Mouse (Mus musculus): ENCODE results near the gene Sik3. TPM values are rescaled to one million over a fixed set of nuclear protein-coding genes. Genes with fewer than 3 reads are reported as not detected.
A peak's percentile ranks its signal among the peaks of the same experiment; 100 is the strongest.

The Sik3 gene
- polyA plus RNA-seq, 1 experiment from 2014 or later = 13.4 TPM

DNA sequence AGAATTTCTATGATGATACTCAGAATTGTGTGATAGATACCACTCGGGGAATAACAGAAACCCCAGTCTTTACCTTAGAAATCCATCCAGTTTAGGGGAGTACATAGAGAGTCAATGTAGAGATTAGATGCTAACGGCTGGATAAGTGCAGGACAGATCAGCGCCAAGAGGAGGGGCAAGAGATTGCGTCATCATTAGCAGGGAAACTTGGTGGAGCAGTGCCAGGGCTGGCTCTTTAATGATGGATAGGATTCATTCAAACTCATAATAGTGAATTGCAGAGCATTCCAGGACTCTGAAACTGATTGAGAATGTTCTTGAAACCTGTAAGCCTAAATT, 27.4 kb upstream of the Sik3 start:
- DNase-seq (ENCODE audit: low spot score) = peak; percentile 84
- no peaks in the 10 kb centered on the region for H3K9me3 ChIP-seq (ENCODE audit: control insufficient read depth, low read length)
- peaks cover 10% of the 10 kb centered on the region; the same call in 1 of the 2 replicates for H3K36me3 ChIP-seq (ENCODE audit: control insufficient read depth, insufficient read depth, low read length)
- peak overlapping the region; percentile 98 for H3K9ac ChIP-seq (ENCODE audit: low read depth, low read length)
- H3K4me2 ChIP-seq (ENCODE audit: low read depth, low read length) = peak overlapping the region; percentile 79
- H3K4me3 ChIP-seq (ENCODE audit: low read depth, low read length) = peak overlapping the region; percentile 97
- H3K4me1 ChIP-seq (ENCODE audit: control insufficient read depth, insufficient read depth, low read length) = peaks cover 22% of the 10 kb centered on the region
- H3K27me3 ChIP-seq (replicated peaks; ENCODE audit: control insufficient read depth, insufficient read depth, low read length) = no peaks in the 10 kb centered on the region
- H3K27ac ChIP-seq (replicated peaks; ENCODE audit: low read depth, low read length) = peak overlapping the region; percentile 86
- under 1% methylated on average over 4 of the region's 4 CpGs for WGBS
- ATAC-seq (ENCODE audit: low read depth) = peak; percentile 70

DNA sequence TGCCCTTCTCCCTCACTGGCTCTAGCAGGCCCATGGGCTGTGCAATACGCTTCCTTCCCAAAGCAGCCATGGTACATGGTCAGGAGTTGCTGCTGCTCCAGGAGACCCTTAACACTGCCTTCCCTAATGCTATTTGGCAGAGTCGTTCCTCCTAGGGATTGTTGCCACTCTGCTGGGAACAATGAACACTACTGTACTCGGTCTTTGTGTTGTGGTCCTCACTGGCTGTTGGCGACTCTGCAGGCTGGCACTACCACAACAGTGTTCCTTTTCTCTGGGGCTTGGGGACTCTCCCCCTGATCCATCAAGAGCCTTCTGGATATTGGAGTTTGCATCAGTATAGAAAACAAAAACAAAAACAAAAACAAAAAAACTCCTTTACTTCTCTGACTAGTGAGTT, 13.6 kb upstream of the Sik3 start:
- no peaks in the 10 kb centered on the region for H3K36me3 ChIP-seq (ENCODE audit: control insufficient read depth, insufficient read depth, low read length)
- H3K4me1 ChIP-seq (ENCODE audit: control insufficient read depth, insufficient read depth, low read length) = no peaks in the 10 kb centered on the region
- ATAC-seq (ENCODE audit: low read depth) (no peak), DNase-seq (ENCODE audit: low spot score) (no peak)
- H3K27ac ChIP-seq (replicated peaks; ENCODE audit: low read depth, low read length) = no peak overlapping the region
- H3K4me2 ChIP-seq (ENCODE audit: low read depth, low read length) = no peak overlapping the region
- WGBS = 51% methylated on average over 4 of the region's 4 CpGs
- H3K9me3 ChIP-seq (ENCODE audit: control insufficient read depth, low read length) = no peaks in the 10 kb centered on the region
- H3K9ac ChIP-seq (ENCODE audit: low read depth, low read length) = no peak overlapping the region
- no peak overlapping the region for H3K4me3 ChIP-seq (ENCODE audit: low read depth, low read length)
- H3K27me3 ChIP-seq (replicated peaks; ENCODE audit: control insufficient read depth, insufficient read depth, low read length) = no peaks in the 10 kb centered on the region

DNA sequence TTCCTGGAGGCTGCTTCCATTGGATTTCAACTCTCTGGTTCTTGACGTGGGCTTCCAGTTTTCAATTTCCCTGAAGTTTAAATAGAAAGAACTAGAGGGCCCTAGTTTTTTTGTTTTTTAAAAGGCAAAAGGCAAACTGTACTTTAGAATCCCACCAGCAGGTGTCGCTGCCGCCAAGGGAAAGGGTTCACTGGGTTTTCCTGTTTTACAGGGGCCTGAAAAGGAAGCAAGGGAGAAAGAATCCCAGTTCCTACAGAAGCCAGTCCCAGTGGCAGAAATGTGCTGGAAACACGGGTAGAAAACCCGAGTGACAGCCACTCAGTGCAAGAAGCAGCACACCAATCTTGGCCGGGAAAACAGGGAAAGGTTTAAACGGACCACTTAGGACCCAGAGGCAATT, 8.9 kb upstream of the Sik3 start:
- Histone ChIP-seq H3K4me2 (ENCODE audit: low read depth, low read length) (no peak overlapping the region), H3K9me3 (ENCODE audit: control insufficient read depth, low read length) (no peaks in the 10 kb centered on the region)
- 9% methylated on average over 7 of the region's 7 CpGs for WGBS

DNA sequence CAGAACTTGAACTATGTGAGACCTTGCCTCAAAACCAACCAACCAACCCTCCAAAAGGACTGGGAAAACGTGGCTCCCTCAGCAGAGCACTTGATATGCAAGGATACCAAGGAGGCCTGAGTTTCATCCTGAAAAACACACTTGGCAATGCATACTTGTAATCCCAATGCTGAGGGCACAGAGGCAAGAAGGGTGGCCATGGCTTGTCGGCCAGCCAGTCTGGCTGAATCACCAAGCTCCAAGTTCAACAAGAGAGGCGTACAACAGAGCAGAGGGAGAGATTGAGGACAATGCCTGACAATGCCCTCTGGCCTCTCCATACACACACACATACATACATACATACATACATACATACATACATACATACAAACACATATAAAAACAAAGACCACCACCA, 8.1 kb upstream of the Sik3 start:
- no peak overlapping the region for H3K4me2 ChIP-seq (ENCODE audit: low read depth, low read length)
- H3K9ac ChIP-seq (ENCODE audit: low read depth, low read length) = no peak overlapping the region
- no peak overlapping the region for H3K4me3 ChIP-seq (ENCODE audit: low read depth, low read length)
- H3K9me3 ChIP-seq (ENCODE audit: control insufficient read depth, low read length) = no peaks in the 10 kb centered on the region
- H3K4me1 ChIP-seq (ENCODE audit: control insufficient read depth, insufficient read depth, low read length) = no peaks in the 10 kb centered on the region
- no peak overlapping the region for H3K27ac ChIP-seq (replicated peaks; ENCODE audit: low read depth, low read length)
- 56% methylated on average over 2 of the region's 3 CpGs for WGBS
- DNase-seq (ENCODE audit: low spot score) (no peak), ATAC-seq (ENCODE audit: low read depth) (no peak)
- no peaks in the 10 kb centered on the region for H3K36me3 ChIP-seq (ENCODE audit: control insufficient read depth, insufficient read depth, low read length)
- H3K27me3 ChIP-seq (replicated peaks; ENCODE audit: control insufficient read depth, insufficient read depth, low read length) = no peaks in the 10 kb centered on the region

More for the DNA sequence above, 8.9 kb upstream of the Sik3 start:
- Histone ChIP-seq H3K36me3 (ENCODE audit: control insufficient read depth, insufficient read depth, low read length) (no peaks in the 10 kb centered on the region), H3K27ac (replicated peaks; ENCODE audit: low read depth, low read length) (no peak overlapping the region), H3K27me3 (replicated peaks; ENCODE audit: control insufficient read depth, insufficient read depth, low read length) (no peaks in the 10 kb centered on the region), H3K4me1 (ENCODE audit: control insufficient read depth, insufficient read depth, low read length) (no peaks in the 10 kb centered on the region), H3K9ac (ENCODE audit: low read depth, low read length) (peak overlapping the region; percentile 43; the same call in 1 of the 2 replicates), H3K4me3 (ENCODE audit: low read depth, low read length) (no peak overlapping the region)
- DNase-seq (ENCODE audit: low spot score) = peak; percentile 68
- no peak; the same call in 1 of the 2 replicates for ATAC-seq (ENCODE audit: low read depth)

DNA sequence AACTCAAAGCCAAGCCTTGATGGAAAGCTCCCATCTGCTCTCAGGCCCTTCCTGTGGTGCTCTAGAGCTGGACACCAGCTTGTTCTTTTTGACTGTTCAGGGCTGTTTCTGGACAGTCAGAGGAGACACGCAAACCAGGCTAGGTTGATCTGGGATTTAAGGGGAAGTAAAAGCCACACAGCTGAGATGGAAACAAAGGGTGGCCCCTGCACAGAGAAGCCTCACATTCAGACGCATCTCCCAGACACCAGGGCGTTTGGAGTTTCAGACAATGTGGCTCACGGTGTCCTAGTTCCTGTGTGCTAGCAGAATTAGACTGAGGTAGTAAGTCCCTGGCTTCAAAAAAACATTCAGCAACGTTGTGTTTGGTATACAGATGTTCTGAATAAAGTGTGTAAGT, 6.4 kb upstream of the Sik3 start:
- Histone ChIP-seq H3K9me3 (ENCODE audit: control insufficient read depth, low read length) (no peaks in the 10 kb centered on the region), H3K36me3 (ENCODE audit: control insufficient read depth, insufficient read depth, low read length) (no peaks in the 10 kb centered on the region), H3K4me3 (ENCODE audit: low read depth, low read length) (no peak overlapping the region), H3K9ac (ENCODE audit: low read depth, low read length) (no peak overlapping the region), H3K27me3 (replicated peaks; ENCODE audit: control insufficient read depth, insufficient read depth, low read length) (no peaks in the 10 kb centered on the region), H3K27ac (replicated peaks; ENCODE audit: low read depth, low read length) (no peak overlapping the region), H3K4me1 (ENCODE audit: control insufficient read depth, insufficient read depth, low read length) (no peaks in the 10 kb centered on the region), H3K4me2 (ENCODE audit: low read depth, low read length) (no peak overlapping the region)
- WGBS = 57% methylated on average over 5 of the region's 5 CpGs
- DNase-seq (ENCODE audit: low spot score) (no peak), ATAC-seq (ENCODE audit: low read depth) (no peak)

DNA sequence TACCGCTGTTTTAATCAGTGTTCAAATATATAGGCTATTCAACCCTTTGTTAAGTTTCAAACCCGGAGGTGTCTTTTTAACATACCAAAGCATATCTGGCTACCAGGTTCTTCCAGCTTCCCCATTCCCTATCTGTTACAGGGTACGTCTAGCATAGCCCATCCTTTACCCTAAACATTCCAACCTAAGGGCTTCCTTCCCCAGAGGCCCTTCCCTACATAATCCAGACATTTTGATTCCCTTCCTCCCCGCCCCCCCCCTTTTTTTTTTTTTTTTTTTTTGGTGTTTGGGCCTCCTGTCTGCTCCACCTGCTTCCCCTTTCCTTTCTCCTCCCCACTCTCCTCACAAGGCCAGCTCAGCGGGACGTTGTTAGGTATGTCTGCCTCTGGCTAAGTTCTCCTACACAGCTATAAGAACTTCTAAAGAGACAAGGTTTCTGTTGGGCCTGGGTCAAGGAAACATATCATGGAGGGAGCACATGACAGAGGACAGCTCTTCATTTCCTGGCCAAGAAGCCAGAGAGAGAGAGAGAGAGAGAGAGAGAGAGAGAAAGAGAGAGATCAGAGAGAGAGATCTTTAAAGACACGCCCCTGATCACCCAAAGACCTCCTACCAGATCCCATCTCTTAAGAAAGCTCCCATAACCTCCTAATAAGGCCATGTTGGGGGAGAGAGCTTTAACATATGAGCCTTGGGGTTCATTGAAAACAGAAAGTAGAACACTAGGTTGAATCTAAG, 3.5 kb upstream of the Sik3 start:
- H3K4me3 ChIP-seq (ENCODE audit: low read depth, low read length) = no peak overlapping the region
- DNase-seq (ENCODE audit: low spot score) = no peak
- WGBS = 59% methylated on average over 7 of the region's 7 CpGs
- H3K36me3 ChIP-seq (ENCODE audit: control insufficient read depth, insufficient read depth, low read length) = no peaks in the 10 kb centered on the region
- H3K9ac ChIP-seq (ENCODE audit: low read depth, low read length) = no peak overlapping the region
- H3K4me2 ChIP-seq (ENCODE audit: low read depth, low read length) = no peak overlapping the region
- no peak for ATAC-seq (ENCODE audit: low read depth)
- no peaks in the 10 kb centered on the region for H3K27me3 ChIP-seq (replicated peaks; ENCODE audit: control insufficient read depth, insufficient read depth, low read length)
- peaks cover 5% of the 10 kb centered on the region for H3K4me1 ChIP-seq (ENCODE audit: control insufficient read depth, insufficient read depth, low read length)
- no peaks in the 10 kb centered on the region for H3K9me3 ChIP-seq (ENCODE audit: control insufficient read depth, low read length)
- no peak overlapping the region for H3K27ac ChIP-seq (replicated peaks; ENCODE audit: low read depth, low read length)

DNA sequence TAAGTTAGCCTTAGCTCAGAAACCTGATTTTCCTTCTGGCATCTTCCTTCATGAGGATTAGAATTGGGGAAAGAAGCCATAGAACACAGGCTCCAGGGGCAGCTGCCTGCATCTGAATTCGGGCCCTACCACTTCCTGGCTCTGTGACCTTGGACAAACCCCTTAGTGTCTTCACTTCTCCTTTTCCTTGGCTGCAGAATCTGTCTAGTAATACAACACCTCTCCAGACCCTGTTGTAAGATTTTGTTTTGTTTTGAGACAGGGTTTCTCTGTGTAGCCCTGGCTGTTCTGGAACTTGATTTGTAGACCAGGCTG, 3.0 kb upstream of the Sik3 start:
- 43% methylated on average over 1 of the region's 1 CpGs for WGBS

DNA sequence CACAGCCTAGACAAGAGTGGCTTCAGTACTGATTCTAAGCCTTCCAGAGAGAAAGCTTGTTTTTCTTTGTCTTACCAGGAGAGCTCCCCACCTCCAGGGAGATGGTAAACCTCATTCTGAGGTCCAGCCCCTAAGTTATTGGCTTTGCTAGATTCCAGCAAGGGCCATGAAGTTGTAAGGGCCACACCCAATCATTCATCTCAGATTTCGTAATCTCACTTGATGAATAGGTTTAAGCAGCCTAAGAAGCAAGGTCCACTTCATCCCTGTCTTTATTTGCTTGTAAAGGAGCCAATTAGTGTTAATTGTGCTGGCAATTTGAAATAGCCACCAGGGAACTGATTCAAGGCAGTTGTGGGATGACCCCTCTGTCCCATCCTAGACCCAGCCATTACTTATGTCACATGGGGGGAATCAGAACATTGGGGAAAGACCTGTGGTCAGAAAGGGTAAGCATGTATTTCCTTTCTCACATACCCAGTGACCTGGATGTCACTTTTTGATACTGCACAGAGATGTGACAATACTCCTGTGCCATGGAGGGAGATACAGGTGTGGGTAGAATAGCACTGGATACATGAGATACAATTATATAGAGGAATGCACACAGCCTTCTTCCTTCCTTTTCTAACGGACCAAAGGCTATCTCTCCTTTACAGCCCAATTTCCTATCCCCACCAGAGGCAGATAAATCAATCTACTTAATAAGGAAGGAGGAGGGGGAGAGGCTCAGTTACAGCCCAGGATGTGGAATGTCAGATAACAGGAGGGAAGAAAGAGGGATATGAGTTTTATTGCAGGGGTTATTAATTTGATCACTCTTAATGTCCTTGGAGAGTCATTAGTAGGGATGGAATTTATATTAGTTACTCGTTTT, 1.3 kb upstream of the Sik3 start:
- DNase-seq (ENCODE audit: low spot score) (no peak), ATAC-seq (ENCODE audit: low read depth) (no peak)
- Histone ChIP-seq H3K27ac (replicated peaks; ENCODE audit: low read depth, low read length) (no peak overlapping the region), H3K36me3 (ENCODE audit: control insufficient read depth, insufficient read depth, low read length) (no peaks in the 10 kb centered on the region), H3K27me3 (replicated peaks; ENCODE audit: control insufficient read depth, insufficient read depth, low read length) (no peaks in the 10 kb centered on the region), H3K4me1 (ENCODE audit: control insufficient read depth, insufficient read depth, low read length) (peaks cover 25% of the 10 kb centered on the region), H3K9me3 (ENCODE audit: control insufficient read depth, low read length) (no peaks in the 10 kb centered on the region), H3K9ac (ENCODE audit: low read depth, low read length) (no peak overlapping the region), H3K4me3 (ENCODE audit: low read depth, low read length) (no peak overlapping the region), H3K4me2 (ENCODE audit: low read depth, low read length) (peak overlapping the region; percentile 70; the same call in 1 of the 2 replicates)
- WGBS = 49% methylated on average over 3 of the region's 3 CpGs

More for the DNA sequence above, 3.0 kb upstream of the Sik3 start:
- ATAC-seq (ENCODE audit: low read depth) (no peak), DNase-seq (ENCODE audit: low spot score) (no peak)
- no peaks in the 10 kb centered on the region for H3K27me3 ChIP-seq (replicated peaks; ENCODE audit: control insufficient read depth, insufficient read depth, low read length)
- H3K36me3 ChIP-seq (ENCODE audit: control insufficient read depth, insufficient read depth, low read length) = no peaks in the 10 kb centered on the region
- H3K9ac ChIP-seq (ENCODE audit: low read depth, low read length) = no peak overlapping the region
- H3K4me1 ChIP-seq (ENCODE audit: control insufficient read depth, insufficient read depth, low read length) = peaks cover 10% of the 10 kb centered on the region
- H3K4me3 ChIP-seq (ENCODE audit: low read depth, low read length) = no peak overlapping the region
- no peak overlapping the region for H3K27ac ChIP-seq (replicated peaks; ENCODE audit: low read depth, low read length)
- no peak overlapping the region for H3K4me2 ChIP-seq (ENCODE audit: low read depth, low read length)
- no peaks in the 10 kb centered on the region for H3K9me3 ChIP-seq (ENCODE audit: control insufficient read depth, low read length)

Data from embryonic facial prominence, embryonic 14.5 days (tissue).